Mouse (Mus musculus) lung, embryonic 14.5 days (tissue): Measurements from ENCODE around the gene Gm49337. TPM values are rescaled to one million over a fixed set of nuclear protein-coding genes. Genes with fewer than 3 reads are reported as not detected.

Experiments
- ATAC-seq: fragments of 200-750 bp; cut with Nextera tagmentation; 2 replicates; pipeline ENCODE4 v1.8.0; 2017; ENCODE audit warnings: mild to moderate bottlenecking, moderate TSS enrichment, moderate library complexity; ENCODE audit not compliant: insufficient read depth
- DNase-seq: peaks from one replicate; pipeline ENCODE4 v3.0.0-alpha.2; 2015
- H3K27ac ChIP-seq: fragments of 300-500 bp; sonication (generic); 2 replicates; pipeline ENCODE4 v1.5.1; 2014; ENCODE audit warnings: low read depth, mild to moderate bottlenecking, moderate library complexity
- H3K27me3 ChIP-seq: fragments of 300-500 bp; sonication (generic); 2 replicates; pipeline ENCODE4 v1.6.1; 2014; ENCODE audit warnings: low read length, control low read depth; ENCODE audit not compliant: insufficient read depth
- H3K36me3 ChIP-seq: fragments of 300-500 bp; sonication (generic); 2 replicates; pipeline ENCODE4 v1.6.1; 2014; ENCODE audit warnings: control low read depth; ENCODE audit not compliant: insufficient read depth
- H3K4me1 ChIP-seq: fragments of 300-500 bp; sonication (generic); 2 replicates; pipeline ENCODE4 v1.6.1; 2014; ENCODE audit warnings: antibody characterized with exemption, control low read depth; ENCODE audit not compliant: insufficient read depth
- H3K4me2 ChIP-seq: fragments of 300-500 bp; sonication (generic); 2 replicates; pipeline ENCODE4 v1.6.1; 2014; ENCODE audit warnings: mild to moderate bottlenecking
- H3K4me3 ChIP-seq: fragments of 300-500 bp; sonication (generic); 2 replicates; pipeline ENCODE4 v1.5.1; 2014; ENCODE audit warnings: low read depth, low read length
- H3K9ac ChIP-seq: fragments of 300-500 bp; sonication (generic); 2 replicates; pipeline ENCODE4 v1.6.1; 2014
- H3K9me3 ChIP-seq: fragments of 300-500 bp; sonication (generic); 2 replicates; pipeline ENCODE4 v1.6.1; 2016; ENCODE audit warnings: low read depth, low read length, control low read depth
- CTCF ChIP-seq: IDR thresholded peaks from 2 replicates; pipeline ENCODE4 v1.5.1; 2016; ENCODE audit warnings: antibody characterized with exemption, low read depth
- WGBS: fragments of 180-500 bp; shearing (Covaris S2); extraction: QIAGEN DNeasy Blood & Tissue Kit; methylation state at CpG from one replicate; pipeline ENCODE4 v1.1.7; 2014; 5-methylcytosine and 5-hydroxymethylcytosine counted together
- polyA plus RNA-seq: library from polyadenylated mRNA; unstranded; fragments of >200 nt; fragmentation: Nextera tagmentation; extraction: Ambion mirVana; gene quantifications from 2 replicates; pipeline ENCODE4 v1.2.1, GENCODE M21; 2014

Gene Gm49337
- polyA plus RNA-seq, 1 experiment from 2014 or later = not detected

DNA sequence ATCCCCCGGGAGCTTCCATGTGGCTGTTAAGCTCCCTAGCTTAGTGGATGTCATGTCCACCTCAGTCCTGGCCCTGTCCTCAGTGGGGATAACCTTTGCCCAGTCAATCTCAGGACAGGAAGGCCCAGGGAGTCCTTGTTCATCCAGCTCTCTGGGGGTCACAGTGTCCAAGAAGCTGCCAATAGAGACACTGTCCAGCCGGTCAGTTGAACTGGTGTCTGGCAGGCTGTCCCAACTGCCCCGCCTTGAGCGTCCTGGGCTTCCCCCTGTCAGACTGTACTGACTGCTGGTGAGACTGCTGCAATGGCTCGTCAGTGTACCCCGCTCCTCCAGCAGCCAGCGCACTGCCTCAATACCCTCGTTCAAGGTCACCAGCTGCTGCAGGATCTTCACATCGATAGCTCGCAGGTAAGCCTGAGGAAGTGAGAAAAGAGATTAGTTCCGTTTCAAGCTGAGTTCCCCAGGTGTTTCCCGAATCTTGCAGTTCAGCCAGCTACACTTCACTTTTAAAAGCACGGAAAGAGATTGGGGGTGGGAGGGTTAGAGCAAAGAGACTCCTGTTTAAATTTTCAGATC is 35.7 kb upstream of the Gm49337 start:
- no peak overlapping the region for H3K27ac ChIP-seq
- H3K9me3 ChIP-seq = no peaks in the 10 kb centered on the region
- ATAC-seq = no peak
- no peak for DNase-seq
- no peaks in the 10 kb centered on the region for H3K27me3 ChIP-seq
- H3K4me3 ChIP-seq = no peak overlapping the region
- TF ChIP-seq CTCF = no peak
- H3K9ac ChIP-seq = no peak overlapping the region
- H3K4me1 ChIP-seq = no peaks in the 10 kb centered on the region
- H3K4me2 ChIP-seq = no peak overlapping the region
- no peaks in the 10 kb centered on the region for H3K36me3 ChIP-seq
- 45% methylated on average over 13 of the region's 13 CpGs for WGBS

GRCm38 (mm10) chr4:116140801-116141574 is 32.2 kb upstream of the Gm49337 start:
- Histone ChIP-seq H3K9ac (no peak overlapping the region), H3K4me3 (no peak overlapping the region), H3K4me1 (peaks cover 5% of the 10 kb centered on the region; the same call in 1 of the 2 replicates), H3K27ac (no peak overlapping the region), H3K9me3 (no peaks in the 10 kb centered on the region), H3K36me3 (no peaks in the 10 kb centered on the region), H3K4me2 (no peak overlapping the region), H3K27me3 (peaks cover 7% of the 10 kb centered on the region; the same call in 1 of the 2 replicates)
- no peak for TF ChIP-seq CTCF
- DNase-seq (no peak), ATAC-seq (no peak)
- 74% methylated on average over 7 of the region's 7 CpGs for WGBS

DNA sequence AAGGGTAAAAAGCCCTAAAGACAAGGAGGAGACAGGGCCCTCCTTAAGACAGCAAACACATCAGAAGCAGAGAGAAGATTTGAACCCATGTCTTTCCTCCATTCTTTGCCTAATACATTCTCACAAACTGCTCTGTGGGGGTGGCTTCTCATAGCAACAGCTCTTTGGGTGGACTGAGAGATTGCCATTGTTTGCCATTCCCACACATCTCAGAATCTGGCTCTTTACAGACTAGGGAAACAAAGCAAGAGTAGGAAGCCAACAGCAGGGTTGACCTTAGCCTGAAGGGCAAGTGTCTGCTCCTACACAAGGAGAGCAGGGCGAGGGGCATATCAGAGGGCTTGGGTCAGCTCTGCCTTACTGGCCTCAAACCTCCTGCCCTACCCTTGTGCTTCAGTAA is 31.4 kb upstream of the Gm49337 start:
- DNase-seq (no peak), ATAC-seq (no peak)
- H3K27me3 ChIP-seq = peaks cover 7% of the 10 kb centered on the region; the same call in 1 of the 2 replicates
- H3K27ac ChIP-seq = no peak overlapping the region
- peaks cover 5% of the 10 kb centered on the region; the same call in 1 of the 2 replicates for H3K4me1 ChIP-seq
- 68% methylated on average over 1 of the region's 1 CpGs for WGBS
- H3K4me2 ChIP-seq = no peak overlapping the region
- no peak overlapping the region for H3K4me3 ChIP-seq
- H3K9me3 ChIP-seq = no peaks in the 10 kb centered on the region
- TF ChIP-seq CTCF = no peak
- no peak overlapping the region for H3K9ac ChIP-seq
- H3K36me3 ChIP-seq = no peaks in the 10 kb centered on the region

GRCm38 (mm10) chr4:116142269-116142668 is 30.9 kb upstream of the Gm49337 start:
- WGBS = 77% methylated on average over 7 of the region's 7 CpGs
- no peak overlapping the region for H3K9ac ChIP-seq
- DNase-seq = no peak

GRCm38 (mm10) chr4:116143317-116143811 is 29.8 kb upstream of the Gm49337 start:
- DNase-seq (no peak), ATAC-seq (peak; percentile 25; the same call in 1 of the 2 replicates)
- no peaks in the 10 kb centered on the region for H3K9me3 ChIP-seq
- TF ChIP-seq CTCF = no peak
- no peak overlapping the region for H3K27ac ChIP-seq
- 4% methylated on average over 7 of the region's 7 CpGs for WGBS
- H3K4me2 ChIP-seq = peak overlapping the region; percentile 95
- peak overlapping the region; percentile 54 for H3K4me3 ChIP-seq
- peaks cover 5% of the 10 kb centered on the region; the same call in 1 of the 2 replicates for H3K4me1 ChIP-seq
- peaks cover 7% of the 10 kb centered on the region; the same call in 1 of the 2 replicates for H3K27me3 ChIP-seq
- no peaks in the 10 kb centered on the region for H3K36me3 ChIP-seq
- peak overlapping the region; percentile 16; the same call in 1 of the 2 replicates for H3K9ac ChIP-seq

More at GRCm38 (mm10) chr4:116142269-116142668, 30.9 kb upstream of the Gm49337 start:
- no peaks in the 10 kb centered on the region for H3K36me3 ChIP-seq
- peaks cover 5% of the 10 kb centered on the region; the same call in 1 of the 2 replicates for H3K4me1 ChIP-seq
- ATAC-seq = no peak
- H3K4me3 ChIP-seq = no peak overlapping the region
- H3K9me3 ChIP-seq = no peaks in the 10 kb centered on the region
- TF ChIP-seq CTCF = no peak
- peaks cover 7% of the 10 kb centered on the region; the same call in 1 of the 2 replicates for H3K27me3 ChIP-seq
- H3K27ac ChIP-seq = no peak overlapping the region
- no peak overlapping the region for H3K4me2 ChIP-seq

DNA sequence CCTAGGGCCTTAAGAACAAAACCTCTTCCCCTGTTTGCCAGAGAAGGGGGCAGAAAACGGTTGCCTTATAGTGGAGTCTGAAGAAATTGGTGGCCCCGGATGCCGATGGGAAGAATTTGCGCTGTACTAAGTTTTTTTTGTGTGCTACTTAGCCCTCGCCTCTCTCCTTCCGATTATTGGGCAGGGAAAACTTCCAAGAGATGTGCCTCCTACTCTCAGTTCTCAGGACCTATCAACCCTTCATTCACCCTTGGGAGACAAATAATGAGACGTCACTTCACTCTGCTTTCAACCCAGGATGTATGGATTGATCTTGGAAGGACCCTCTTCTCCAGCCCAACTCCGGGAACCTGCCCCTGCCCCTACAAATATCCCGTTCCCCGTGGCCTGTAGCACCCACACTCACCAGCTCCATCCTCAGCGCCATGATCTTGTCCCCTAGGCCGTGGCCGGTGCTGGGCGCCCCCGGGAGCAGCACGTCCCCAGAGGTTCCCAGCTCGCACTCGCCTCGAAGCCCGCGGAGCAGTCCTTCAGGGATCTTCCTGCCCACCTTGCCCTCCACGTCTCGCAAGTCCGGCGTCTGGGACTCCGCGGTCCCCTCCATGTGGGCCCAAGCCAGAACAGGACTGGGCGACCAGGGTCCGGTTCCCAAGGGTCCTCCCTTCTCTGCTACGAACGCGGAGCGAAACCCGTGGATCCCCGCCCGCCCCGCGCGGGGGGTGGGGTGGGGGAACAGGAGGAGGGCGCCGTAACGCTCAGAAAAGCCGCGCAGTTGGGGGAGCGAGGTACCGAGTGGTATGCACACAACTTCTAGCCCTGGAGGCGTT is 29.1 kb upstream of the Gm49337 start:
- ATAC-seq (peak; percentile 83), DNase-seq (peak; percentile 78)
- peak overlapping the region; percentile 95 for H3K4me2 ChIP-seq
- under 1% methylated on average over 47 of the region's 47 CpGs for WGBS
- H3K9ac ChIP-seq = peak overlapping the region; percentile 57
- peaks cover 5% of the 10 kb centered on the region; the same call in 1 of the 2 replicates for H3K4me1 ChIP-seq
- no peak overlapping the region for H3K27ac ChIP-seq
- TF ChIP-seq CTCF = no peak
- peaks cover 7% of the 10 kb centered on the region; the same call in 1 of the 2 replicates for H3K27me3 ChIP-seq
- H3K36me3 ChIP-seq = no peaks in the 10 kb centered on the region
- no peaks in the 10 kb centered on the region for H3K9me3 ChIP-seq
- H3K4me3 ChIP-seq = peak overlapping the region; percentile 54
